Mouse (Mus musculus): ENCODE data around the gene Mlxipl.
"Not testable (repeated sequence)": the region's sequence is repeated elsewhere in the genome, so short reads cannot be mapped to it uniquely, and the experiment has no call there.

The Mlxipl gene

DNA sequence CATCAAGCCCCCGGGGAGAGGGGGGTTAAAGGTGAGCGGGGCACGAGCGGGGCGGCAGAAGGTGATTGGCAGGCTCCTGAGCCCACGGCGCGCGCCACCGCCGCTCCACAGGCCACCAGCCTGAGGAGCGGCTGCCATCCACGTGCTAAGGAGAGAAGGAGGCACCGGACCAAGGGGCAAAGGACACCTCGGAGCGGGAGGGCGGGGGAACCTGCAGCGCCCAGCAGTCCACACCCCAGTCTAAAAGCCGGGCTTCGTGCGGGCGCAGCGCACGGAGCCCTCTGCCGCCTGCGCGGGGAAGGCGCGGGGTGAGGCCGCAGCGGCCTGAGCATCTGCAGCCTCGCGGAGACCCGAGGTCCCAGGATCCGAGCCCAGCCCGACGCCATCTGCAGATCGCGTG lies at the start of gene Mlxipl:
Gene Mlxipl, plus strand, starts transcription at position 238 of the 400 bp plus-strand sequence.
- DNase-seq (ENCODE audit: low read depth, low spot score), result no peak
- 0 out of 2 replicates have a peak, but pooled peaks cover 1% of the 10 kb centered on the region for H3K27me3 ChIP-seq (ENCODE audit: control insufficient read depth, insufficient read depth, low read length, poor library complexity, severe bottlenecking)

DNA sequence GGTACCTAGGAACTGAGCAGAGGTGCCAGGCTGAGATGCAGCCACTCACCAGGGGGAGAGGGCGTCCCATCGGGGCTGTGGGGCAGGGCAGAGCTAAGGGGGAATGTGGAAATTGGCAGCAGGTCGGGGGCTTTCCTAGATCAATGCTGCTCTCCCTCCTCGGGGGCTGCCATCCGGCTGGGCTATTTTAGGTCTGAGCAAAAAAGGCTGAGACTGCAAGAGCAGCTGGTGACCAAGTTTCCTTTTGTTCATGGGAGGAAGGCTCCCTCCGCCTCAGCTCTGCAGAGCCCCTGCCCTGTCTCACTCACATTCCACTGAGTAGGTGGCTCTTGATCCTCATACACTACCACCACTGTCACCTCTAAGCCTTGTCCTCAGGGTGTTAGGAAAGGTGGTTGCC lies 49.6 kb upstream of the Mlxipl start:
- DNase-seq (ENCODE audit: low read depth, low spot score), result no peak
- no peaks in the 10 kb centered on the region for H3K27me3 ChIP-seq (ENCODE audit: control insufficient read depth, insufficient read depth, low read length, poor library complexity, severe bottlenecking)
- H3K36me3 ChIP-seq (ENCODE audit: control insufficient read depth, insufficient read depth, low read length, poor library complexity, severe bottlenecking), result no peaks in the 10 kb centered on the region

More for the DNA sequence above, at the start of gene Mlxipl:
- no peaks in the 10 kb centered on the region for H3K36me3 ChIP-seq (ENCODE audit: control insufficient read depth, insufficient read depth, low read length, poor library complexity, severe bottlenecking)

DNA sequence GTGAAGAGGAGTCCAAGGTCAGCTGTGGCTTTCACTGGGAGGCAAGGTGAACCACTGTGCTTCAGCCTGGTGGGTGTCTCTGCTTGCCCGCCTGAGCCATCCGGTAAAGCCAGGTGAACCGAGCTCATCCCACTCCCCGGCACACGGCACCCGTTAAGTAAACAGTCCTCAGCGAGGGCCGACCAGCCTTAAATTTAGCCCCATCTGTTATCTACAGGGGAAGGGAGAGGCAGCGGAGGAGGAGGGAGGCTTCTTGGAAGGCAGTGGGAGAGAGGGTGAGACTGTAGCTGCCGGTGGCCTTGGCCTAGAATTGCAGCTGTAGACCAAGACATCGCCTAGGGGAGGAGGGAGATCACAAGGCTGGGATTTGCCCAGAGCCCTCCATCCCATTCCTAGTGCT lies 48.9 kb upstream of the Mlxipl start:
- Histone ChIP-seq H3K36me3 (ENCODE audit: control insufficient read depth, insufficient read depth, low read length, poor library complexity, severe bottlenecking) (no peaks in the 10 kb centered on the region), H3K27me3 (ENCODE audit: control insufficient read depth, insufficient read depth, low read length, poor library complexity, severe bottlenecking) (no peaks in the 10 kb centered on the region)
- DNase-seq (ENCODE audit: low read depth, low spot score), result no peak

DNA sequence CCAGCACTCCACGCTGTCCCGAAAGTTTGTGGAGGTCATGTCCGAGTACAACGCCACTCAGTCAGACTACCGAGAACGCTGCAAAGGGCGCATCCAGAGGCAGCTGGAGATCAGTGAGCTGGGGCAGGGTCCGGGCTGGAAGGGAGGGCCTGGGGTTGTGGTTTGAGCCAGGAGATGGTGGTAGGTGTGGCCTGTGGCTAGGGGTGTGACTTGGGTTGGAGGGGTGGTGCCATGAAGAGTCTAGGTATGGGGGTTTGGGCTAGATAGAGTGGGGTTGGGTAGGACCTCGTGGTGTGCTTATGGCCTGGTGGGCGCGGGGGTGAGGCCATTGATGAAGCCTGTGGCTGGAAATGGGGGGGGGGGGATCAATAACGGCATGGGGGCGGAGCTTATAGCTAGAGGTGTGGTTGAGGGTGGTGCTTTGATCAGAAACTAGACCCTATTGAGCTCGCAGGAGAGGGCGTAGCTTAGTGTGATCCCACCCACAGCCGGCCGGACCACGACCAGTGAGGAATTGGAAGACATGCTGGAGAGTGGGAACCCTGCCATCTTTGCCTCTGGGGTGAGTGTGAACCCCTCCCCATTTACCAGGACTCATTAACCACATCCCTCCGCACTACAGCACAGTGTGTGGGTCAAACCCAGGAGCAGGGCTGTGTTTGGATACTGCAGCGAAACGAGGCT lies 47.4 kb upstream of the Mlxipl start:
- no peak for DNase-seq (ENCODE audit: low read depth, low spot score)
- H3K36me3 ChIP-seq (ENCODE audit: control insufficient read depth, insufficient read depth, low read length, poor library complexity, severe bottlenecking), result no peaks in the 10 kb centered on the region

DNA sequence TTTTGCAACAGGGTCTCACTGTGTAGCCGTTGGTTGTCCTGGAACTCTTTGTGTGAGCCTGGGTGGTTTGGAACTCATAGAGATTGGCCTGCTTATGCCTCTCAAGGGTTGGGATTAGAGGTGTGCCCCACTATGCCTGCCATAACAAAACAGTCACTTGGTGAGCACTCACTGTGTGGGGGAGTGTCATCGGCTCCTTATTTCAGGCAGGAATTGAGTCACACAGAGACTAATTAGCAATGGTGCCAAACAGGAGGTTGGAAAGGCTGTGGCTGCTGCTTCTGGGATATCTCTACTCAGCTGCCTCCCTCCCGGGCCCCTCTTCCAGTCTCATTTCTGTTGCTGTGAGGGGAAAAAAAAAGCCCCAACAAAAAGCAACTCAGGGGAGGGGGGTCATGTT lies 45.1 kb upstream of the Mlxipl start:
- Histone ChIP-seq H3K27me3 (ENCODE audit: control insufficient read depth, insufficient read depth, low read length, poor library complexity, severe bottlenecking) (no peaks in the 10 kb centered on the region), H3K36me3 (ENCODE audit: control insufficient read depth, insufficient read depth, low read length, poor library complexity, severe bottlenecking) (no peaks in the 10 kb centered on the region)
- no peak for DNase-seq (ENCODE audit: low read depth, low spot score)

More for the DNA sequence above, 47.4 kb upstream of the Mlxipl start:
- H3K27me3 ChIP-seq (ENCODE audit: control insufficient read depth, insufficient read depth, low read length, poor library complexity, severe bottlenecking), result no peaks in the 10 kb centered on the region

DNA sequence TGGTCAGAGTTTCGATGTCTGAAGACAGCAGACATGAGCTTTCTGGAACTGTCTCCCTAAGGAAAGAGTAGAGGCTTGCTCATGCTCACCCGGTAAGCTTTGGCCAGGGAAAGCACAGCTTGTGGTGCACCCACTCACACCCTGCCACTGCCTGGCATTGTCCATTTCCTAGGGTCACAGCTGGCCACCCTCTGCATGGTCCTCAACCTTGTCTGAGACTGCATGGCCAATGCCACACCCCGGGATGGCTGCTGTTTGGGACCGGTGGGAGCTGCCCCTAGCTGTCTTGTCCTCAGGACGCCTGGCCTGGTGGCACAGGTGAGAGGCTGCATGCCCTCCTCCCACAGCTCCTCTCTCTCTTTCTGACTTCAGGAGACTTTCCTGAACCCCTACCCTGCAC lies 41.2 kb upstream of the Mlxipl start:
- Histone ChIP-seq H3K27me3 (ENCODE audit: control insufficient read depth, insufficient read depth, low read length, poor library complexity, severe bottlenecking) (no peaks in the 10 kb centered on the region), H3K36me3 (ENCODE audit: control insufficient read depth, insufficient read depth, low read length, poor library complexity, severe bottlenecking) (peaks cover 1% of the 10 kb centered on the region)
- no peak for DNase-seq (ENCODE audit: low read depth, low spot score)

DNA sequence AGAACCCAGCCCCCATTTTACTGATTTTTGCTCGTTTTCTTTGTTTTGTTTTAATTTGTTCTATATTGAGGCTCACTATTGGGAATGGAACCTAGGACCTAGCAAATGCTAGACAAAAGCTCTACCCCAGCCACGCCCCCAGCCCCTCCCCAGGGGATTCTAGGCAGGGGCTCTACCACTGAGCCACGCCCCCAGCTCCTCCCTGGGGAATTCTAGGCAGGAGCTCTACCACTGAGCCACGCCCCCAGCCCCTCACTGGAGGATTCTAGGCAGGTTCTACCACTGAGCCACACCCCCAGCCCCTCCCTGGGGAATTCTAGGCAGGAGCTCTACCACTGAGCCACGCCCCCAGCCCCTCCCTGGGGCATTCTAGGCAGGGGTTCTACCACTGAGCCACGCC lies 40.4 kb upstream of the Mlxipl start:
- not testable (repeated sequence) for H3K36me3 ChIP-seq (ENCODE audit: control insufficient read depth, insufficient read depth, low read length, poor library complexity, severe bottlenecking); H3K27me3 ChIP-seq (ENCODE audit: control insufficient read depth, insufficient read depth, low read length, poor library complexity, severe bottlenecking); DNase-seq (ENCODE audit: low read depth, low spot score)

DNA sequence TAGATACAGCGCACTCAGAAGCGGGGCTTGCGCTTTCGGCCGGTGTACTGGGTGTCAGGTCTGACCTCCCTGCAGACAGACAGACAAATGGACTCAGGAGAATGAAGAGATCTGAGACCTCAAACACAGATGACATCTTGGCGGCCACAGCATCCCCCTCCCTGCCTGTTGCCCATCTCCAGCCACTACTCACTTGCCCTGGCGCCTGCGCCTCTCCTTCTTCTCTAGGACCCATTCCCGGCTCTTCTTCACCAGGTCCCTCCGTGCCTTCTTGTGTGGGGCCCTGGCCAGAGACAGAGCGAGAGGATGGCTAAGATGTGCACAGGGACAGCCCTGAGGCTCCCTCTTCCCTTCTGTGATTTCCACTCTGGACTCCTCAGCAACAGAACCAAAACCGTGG lies 36.3 kb upstream of the Mlxipl start:
- Histone ChIP-seq H3K36me3 (ENCODE audit: control insufficient read depth, insufficient read depth, low read length, poor library complexity, severe bottlenecking) (peaks cover 7% of the 10 kb centered on the region), H3K27me3 (ENCODE audit: control insufficient read depth, insufficient read depth, low read length, poor library complexity, severe bottlenecking) (no peaks in the 10 kb centered on the region)
- no peak for DNase-seq (ENCODE audit: low read depth, low spot score)

DNA sequence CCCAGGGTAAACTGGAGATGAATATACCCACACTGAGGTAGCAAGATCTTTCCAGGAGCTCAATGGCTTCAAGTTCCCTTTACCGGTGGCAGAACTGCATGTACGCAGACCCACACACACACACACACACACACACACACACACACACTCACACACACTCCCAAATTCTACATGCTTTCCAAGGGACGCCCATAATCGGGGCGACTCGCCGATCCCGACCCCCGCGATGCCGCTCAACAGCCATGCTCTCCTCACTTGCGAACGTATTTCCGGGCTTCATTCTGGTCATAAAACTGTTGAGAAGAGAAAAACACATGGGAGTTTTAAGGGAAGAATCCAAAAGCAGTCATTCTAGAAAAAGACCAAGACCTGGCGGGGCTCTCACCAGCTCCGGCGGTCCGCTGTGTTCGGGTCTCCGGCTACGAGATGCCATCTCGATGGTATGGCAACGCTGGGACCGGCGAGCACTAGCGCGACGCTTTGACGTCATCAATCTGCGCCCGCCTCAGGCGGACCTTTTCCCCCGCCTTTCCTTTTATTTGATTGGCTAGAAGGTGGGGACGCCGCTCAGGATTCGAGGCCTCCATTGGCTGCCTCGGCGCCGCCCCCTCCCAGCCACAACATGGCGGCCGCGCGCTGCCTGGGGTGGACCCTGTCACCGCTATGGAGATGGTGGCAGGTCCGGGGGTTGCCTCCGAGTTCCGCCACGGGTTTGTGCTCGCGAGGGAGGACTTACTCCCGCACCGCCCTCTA lies 25.9 kb upstream of the Mlxipl start, which contains the start of gene Dnajc30:
Gene Dnajc30, plus strand, starts transcription at position 574 of the 753 bp plus-strand sequence.
- Histone ChIP-seq H3K27me3 (ENCODE audit: control insufficient read depth, insufficient read depth, low read length, poor library complexity, severe bottlenecking) (no peaks in the 10 kb centered on the region), H3K36me3 (ENCODE audit: control insufficient read depth, insufficient read depth, low read length, poor library complexity, severe bottlenecking) (no peaks in the 10 kb centered on the region; the same call in none of the 2 replicates)
- peak; percentile 98 for DNase-seq (ENCODE audit: low read depth, low spot score)

DNA sequence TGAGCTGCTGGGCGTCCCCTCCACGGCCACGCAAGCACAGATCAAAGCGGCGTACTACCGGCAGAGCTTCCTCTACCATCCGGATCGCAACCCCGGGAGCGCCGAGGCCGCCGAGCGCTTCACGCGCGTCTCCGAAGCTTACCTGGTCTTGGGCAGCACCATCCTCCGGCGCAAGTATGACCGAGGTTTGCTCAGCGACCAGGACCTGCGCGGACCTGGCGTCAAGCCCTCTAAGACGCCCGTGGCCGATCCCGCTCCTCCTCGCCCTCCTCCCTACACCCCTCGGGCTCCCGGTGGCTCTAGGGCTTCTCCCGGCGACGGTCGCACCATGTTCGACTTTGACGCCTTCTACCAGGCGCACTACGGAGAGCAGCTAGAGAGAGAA lies 25.3 kb upstream of the Mlxipl start:
- DNase-seq (ENCODE audit: low read depth, low spot score), result no peak
- no peaks in the 10 kb centered on the region; the same call in none of the 2 replicates for H3K36me3 ChIP-seq (ENCODE audit: control insufficient read depth, insufficient read depth, low read length, poor library complexity, severe bottlenecking)
- no peaks in the 10 kb centered on the region for H3K27me3 ChIP-seq (ENCODE audit: control insufficient read depth, insufficient read depth, low read length, poor library complexity, severe bottlenecking)

DNA sequence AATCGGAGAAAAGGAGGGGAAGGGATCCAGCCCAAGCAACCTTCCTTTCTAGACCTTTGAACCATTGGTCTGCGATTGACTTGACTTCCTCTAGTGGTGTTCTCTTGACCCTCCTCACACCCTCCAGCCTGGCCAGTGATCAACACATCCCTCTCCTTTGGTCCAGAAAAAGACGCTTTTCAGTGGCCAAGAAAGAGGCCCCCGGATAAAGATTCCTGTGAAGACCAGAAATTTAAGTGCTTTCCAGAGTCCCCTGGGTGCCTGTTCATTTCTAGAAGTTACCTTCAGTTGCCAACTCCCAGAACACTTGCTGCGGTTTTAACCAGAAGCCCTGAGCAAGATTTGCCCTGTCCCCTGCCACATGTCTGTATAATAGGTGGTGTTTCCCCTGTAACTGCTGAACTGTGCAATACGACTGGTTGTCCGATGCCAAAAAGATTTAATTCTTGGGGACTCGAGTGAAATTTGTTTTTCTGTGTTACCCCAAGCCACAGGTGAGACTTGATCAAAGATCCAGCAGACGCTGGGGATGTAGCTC lies 24.7 kb upstream of the Mlxipl start, which contains the start of gene Bud23:
Gene Bud23, minus strand, starts transcription at position 51 of the 538 bp plus-strand sequence.
- H3K27me3 ChIP-seq (ENCODE audit: control insufficient read depth, insufficient read depth, low read length, poor library complexity, severe bottlenecking); H3K36me3 ChIP-seq (ENCODE audit: control insufficient read depth, insufficient read depth, low read length, poor library complexity, severe bottlenecking); DNase-seq (ENCODE audit: low read depth, low spot score): not testable (repeated sequence)

DNA sequence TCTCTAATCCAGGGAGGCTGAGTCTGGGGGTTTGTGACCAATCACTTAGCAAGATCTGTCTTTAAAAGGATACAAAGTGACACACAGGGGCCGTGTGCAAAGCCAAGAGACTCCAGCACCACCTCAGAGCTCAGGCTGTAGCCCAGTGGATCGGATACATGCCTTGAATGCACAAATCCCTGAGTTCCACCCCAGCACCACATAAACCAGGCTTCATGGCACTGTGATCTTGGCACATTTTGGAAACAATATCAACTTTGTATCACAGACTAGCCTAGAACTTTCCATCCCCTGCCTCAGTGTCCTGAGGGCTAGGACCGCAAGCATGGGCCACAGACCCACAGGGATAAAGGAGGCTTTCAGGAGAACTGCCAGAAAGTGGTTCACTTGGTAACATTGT lies 23.7 kb upstream of the Mlxipl start:
- DNase-seq (ENCODE audit: low read depth, low spot score), result no peak
- no peaks in the 10 kb centered on the region for H3K27me3 ChIP-seq (ENCODE audit: control insufficient read depth, insufficient read depth, low read length, poor library complexity, severe bottlenecking)
- H3K36me3 ChIP-seq (ENCODE audit: control insufficient read depth, insufficient read depth, low read length, poor library complexity, severe bottlenecking), result no peaks in the 10 kb centered on the region; the same call in 1 of the 2 replicates

DNA sequence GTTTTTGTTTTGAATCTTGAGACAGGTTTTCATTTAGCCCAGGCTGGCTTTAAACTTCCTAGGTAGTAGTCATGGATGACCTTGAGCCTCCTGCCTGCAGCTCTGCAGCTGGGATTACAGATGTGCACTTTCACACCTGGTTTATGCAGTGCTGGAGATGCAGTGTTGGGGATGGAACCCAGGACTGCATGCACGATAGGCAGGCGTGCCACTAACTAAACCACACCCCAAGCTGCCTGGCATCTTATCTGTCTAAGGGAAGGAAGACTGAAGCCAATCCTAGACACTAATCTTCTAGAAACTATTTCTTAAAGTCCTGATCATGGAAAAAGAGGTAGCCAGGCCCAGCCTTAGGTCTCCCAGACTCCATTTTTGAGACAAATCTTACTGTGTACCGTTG lies 19.2 kb upstream of the Mlxipl start:
- H3K36me3 ChIP-seq (ENCODE audit: control insufficient read depth, insufficient read depth, low read length, poor library complexity, severe bottlenecking), result no peaks in the 10 kb centered on the region; the same call in 1 of the 2 replicates
- H3K27me3 ChIP-seq (ENCODE audit: control insufficient read depth, insufficient read depth, low read length, poor library complexity, severe bottlenecking), result no peaks in the 10 kb centered on the region
- DNase-seq (ENCODE audit: low read depth, low spot score), result no peak

DNA sequence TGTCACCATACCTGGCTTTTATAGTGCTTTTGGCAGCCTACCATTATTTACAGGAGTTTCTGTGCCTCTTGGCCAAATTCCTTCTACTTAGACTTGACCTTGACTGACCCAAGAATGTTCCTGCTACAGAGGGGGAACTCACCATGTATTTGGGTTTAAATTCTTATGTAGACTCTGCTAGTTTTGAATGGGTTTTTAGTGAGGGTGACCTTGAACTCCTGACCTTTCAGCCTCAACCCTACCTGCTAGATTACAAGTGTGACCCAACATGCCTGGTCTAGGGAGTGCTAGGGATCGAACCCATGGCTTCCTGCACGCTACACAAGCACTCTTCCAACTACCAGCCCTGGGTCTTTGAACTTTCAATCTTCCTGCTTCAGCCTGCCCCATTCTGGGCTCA lies 17.6 kb upstream of the Mlxipl start:
- no peaks in the 10 kb centered on the region for H3K36me3 ChIP-seq (ENCODE audit: control insufficient read depth, insufficient read depth, low read length, poor library complexity, severe bottlenecking)

DNA sequence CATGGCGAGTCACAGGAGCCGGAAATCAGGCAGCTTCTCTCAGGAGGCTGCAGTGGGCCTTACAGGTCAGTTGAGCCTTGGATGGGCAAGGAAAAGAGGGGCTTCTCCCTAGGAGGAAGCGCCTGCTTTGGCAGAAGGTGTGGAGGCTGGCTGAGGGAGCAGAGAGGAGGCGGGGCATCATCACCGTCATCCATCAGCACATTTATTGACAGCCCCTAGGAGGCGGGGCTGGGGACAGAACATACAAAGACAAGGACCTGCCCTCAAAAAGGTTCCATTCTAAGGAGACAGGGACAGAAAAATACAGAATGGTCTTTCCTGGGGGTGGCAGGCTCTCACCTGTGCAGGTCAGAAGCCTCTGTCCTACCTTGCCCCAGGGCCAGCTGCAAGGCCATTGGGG lies 17.0 kb upstream of the Mlxipl start:
- Histone ChIP-seq H3K27me3 (ENCODE audit: control insufficient read depth, insufficient read depth, low read length, poor library complexity, severe bottlenecking) (no peaks in the 10 kb centered on the region), H3K36me3 (ENCODE audit: control insufficient read depth, insufficient read depth, low read length, poor library complexity, severe bottlenecking) (no peaks in the 10 kb centered on the region)
- DNase-seq (ENCODE audit: low read depth, low spot score), result no peak

More for the DNA sequence above, 17.6 kb upstream of the Mlxipl start:
- DNase-seq (ENCODE audit: low read depth, low spot score), result no peak
- no peaks in the 10 kb centered on the region for H3K27me3 ChIP-seq (ENCODE audit: control insufficient read depth, insufficient read depth, low read length, poor library complexity, severe bottlenecking)
